Mouse (Mus musculus): ENCODE results near the gene Pheta2. TPM values are rescaled to one million over a fixed set of nuclear protein-coding genes. Genes with fewer than 3 reads are reported as not detected.
A peak's percentile ranks its signal among the peaks of the same experiment; 100 is the strongest.

The Pheta2 gene
- 1.4 and 1.5 TPM in 2 replicates for polyA plus RNA-seq (2015; fragmentation: Nextera tagmentation; extraction: Ambion mirVana)

DNA sequence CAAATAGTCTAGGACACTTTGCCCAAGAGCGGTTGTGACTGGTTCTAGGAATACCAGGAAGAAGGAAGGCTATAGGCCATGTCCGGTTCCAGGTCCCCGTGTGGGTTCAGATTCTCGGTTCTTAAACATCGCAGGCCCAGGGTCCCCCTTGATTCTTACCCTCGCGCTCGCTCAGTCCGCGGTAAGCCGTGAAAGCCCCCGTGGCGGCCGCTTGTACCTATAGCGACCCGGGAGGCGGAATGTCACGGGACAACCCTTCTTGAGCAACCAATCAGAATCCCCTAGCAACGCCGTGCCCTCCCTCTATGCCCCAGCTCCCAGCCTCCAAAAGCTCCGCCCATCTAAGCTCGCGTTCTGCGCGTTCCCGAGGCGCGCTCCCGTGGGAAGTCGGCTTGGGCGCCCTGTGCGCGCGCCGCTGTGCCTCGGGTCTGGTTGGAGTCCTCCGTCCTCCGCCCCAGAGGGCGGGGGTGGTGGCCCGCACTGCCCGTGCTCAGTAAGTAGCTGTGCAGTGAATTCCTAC is at the start of gene Pheta2, which contains the start of the genes Naga and Smdt1:
Gene Pheta2, plus strand, starts transcription at position 350 of the 520 bp plus-strand sequence.
Gene Naga, minus strand, starts transcription at position 333 of the 520 bp plus-strand sequence.
Gene Smdt1, plus strand, starts transcription at position 367 of the 520 bp plus-strand sequence.
- H3K27ac ChIP-seq (replicated peaks), result no peak within 1 kb of the TSS

DNA sequence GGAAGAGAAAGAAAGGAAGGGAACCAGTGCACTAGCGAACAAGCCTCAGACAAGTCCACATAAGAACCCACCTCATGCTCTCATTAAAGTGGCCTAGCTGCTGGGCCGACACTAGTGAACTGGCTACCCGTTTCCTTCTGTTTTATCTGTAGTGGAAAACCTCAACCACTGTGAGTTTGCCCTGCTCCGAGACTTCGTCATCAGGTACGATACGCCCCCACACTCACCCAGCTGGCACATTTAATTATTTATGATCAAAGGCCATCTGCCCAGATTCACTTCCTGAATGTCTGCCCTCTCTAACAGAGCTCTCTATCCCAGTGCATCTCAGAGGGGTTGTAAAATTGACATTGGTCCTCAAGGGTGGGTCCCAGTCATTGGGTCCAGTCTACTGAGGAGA is 48.5 kb upstream of the Pheta2 start:
- H3K36me3 ChIP-seq, result peaks cover 74% of the 10 kb centered on the region
- no peaks in the 10 kb centered on the region for H3K27me3 ChIP-seq
- no peaks in the 10 kb centered on the region for H3K9me3 ChIP-seq
- no peak for ATAC-seq (replicated peaks)
- no peak overlapping the region for H3K4me2 ChIP-seq (replicated peaks)
- H3K4me3 ChIP-seq, result no peak overlapping the region
- WGBS, result 90% methylated on average over 7 of the region's 7 CpGs
- peaks cover 21% of the 10 kb centered on the region for H3K4me1 ChIP-seq
- no peak overlapping the region for H3K27ac ChIP-seq (replicated peaks)
- H3K9ac ChIP-seq (replicated peaks), result no peak overlapping the region

More for the DNA sequence above, at the start of gene Pheta2, which contains the start of the genes Naga and Smdt1:
- H3K36me3 ChIP-seq, result no peaks in the 10 kb centered on the region
- H3K9me3 ChIP-seq, result no peaks in the 10 kb centered on the region
- peaks cover 15% of the 10 kb centered on the region for H3K27me3 ChIP-seq
- H3K9ac ChIP-seq (replicated peaks), result peak within 1 kb of the TSS; percentile 59
- H3K4me3 ChIP-seq, result peak within 1 kb of the TSS; percentile 51
- peaks cover 15% of the 10 kb centered on the region for H3K4me1 ChIP-seq
- under 1% methylated on average over 41 of the region's 41 CpGs for WGBS
- peak within 1 kb of the TSS; percentile 54 for H3K4me2 ChIP-seq (replicated peaks)
- ATAC-seq (replicated peaks), result peak; percentile 93

DNA sequence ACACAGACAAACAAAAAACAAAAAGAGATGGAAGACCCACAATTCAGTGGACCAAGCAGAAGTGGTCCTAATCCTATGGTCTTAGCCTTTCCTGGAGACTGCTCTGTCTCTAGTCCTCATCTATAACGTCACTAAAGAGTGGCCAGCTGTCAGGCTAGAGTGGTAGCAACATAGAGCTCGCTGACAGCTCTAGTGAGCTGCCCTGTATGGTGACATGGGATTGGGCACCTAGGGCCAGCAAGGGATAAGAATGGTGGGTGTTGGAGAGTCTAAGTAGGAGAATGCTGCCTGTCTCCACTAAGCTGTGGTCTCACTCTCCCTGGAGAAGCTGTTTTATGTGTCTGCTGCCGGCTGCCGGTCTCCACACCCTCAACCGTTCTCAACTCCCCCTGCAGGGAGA is 45.9 kb upstream of the Pheta2 start:
- Histone ChIP-seq H3K36me3 (peaks cover 48% of the 10 kb centered on the region), H3K27ac (replicated peaks) (peak overlapping the region; percentile 63), H3K4me2 (replicated peaks) (no peak overlapping the region), H3K4me1 (peaks cover 21% of the 10 kb centered on the region), H3K4me3 (no peak overlapping the region), H3K9me3 (no peaks in the 10 kb centered on the region), H3K9ac (replicated peaks) (no peak overlapping the region), H3K27me3 (no peaks in the 10 kb centered on the region)
- peak; percentile 45 for ATAC-seq (replicated peaks)
- 24% methylated on average over 5 of the region's 5 CpGs for WGBS

DNA sequence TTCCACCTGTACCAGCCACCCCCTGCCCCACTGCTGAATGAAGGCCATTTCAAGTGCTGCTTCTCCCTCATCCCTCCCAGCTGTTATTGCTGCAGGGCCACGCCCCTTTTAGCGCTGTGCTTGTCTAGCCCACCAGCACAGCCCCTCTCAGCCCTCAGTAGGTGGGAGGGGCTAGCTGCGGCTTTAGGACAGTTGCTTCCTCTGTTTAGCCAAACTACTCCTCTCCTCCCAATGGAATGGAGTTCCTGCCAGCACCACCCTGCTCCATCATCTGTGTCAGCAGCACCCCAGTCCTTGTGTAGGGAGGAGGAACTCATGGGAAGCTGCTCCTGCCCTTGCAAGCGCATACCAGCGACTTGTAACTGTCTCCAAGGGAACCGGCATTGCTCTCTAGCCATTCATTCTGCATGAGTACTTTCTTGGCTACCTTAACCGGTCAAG is 45.5 kb upstream of the Pheta2 start:
- no peak overlapping the region for H3K4me2 ChIP-seq (replicated peaks)
- WGBS, result 11% methylated on average over 7 of the region's 7 CpGs
- ATAC-seq (replicated peaks), result peak; percentile 75
- no peak overlapping the region for H3K4me3 ChIP-seq
- no peak overlapping the region for H3K9ac ChIP-seq (replicated peaks)
- H3K27me3 ChIP-seq, result no peaks in the 10 kb centered on the region
- H3K4me1 ChIP-seq, result peaks cover 21% of the 10 kb centered on the region
- H3K36me3 ChIP-seq, result peaks cover 43% of the 10 kb centered on the region
- H3K27ac ChIP-seq (replicated peaks), result peak overlapping the region; percentile 63
- H3K9me3 ChIP-seq, result no peaks in the 10 kb centered on the region

DNA sequence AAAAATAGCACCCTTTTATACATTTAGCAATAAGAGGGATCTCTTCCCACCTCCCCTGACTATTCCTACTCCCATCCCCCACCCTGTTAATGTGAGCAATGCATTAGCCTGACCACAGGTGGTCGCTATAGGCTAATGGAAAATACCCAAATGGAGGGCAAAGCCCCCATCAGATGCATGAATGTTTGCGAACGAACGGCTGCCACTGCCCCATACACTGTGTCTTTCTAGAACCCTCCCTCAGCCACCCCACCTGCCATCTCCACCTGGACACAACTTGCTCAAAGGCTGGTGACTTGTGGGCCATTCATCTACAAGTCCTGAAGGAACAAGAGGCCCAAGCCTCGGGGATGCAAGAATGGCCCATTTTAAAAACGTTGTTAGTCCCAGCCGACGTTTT is 44.7 kb upstream of the Pheta2 start:
- Histone ChIP-seq H3K4me3 (no peak overlapping the region), H3K4me2 (replicated peaks) (no peak overlapping the region), H3K9me3 (no peaks in the 10 kb centered on the region), H3K27ac (replicated peaks) (peak overlapping the region; percentile 63), H3K36me3 (peaks cover 36% of the 10 kb centered on the region), H3K4me1 (peaks cover 21% of the 10 kb centered on the region), H3K9ac (replicated peaks) (no peak overlapping the region), H3K27me3 (no peaks in the 10 kb centered on the region)
- ATAC-seq (replicated peaks), result peak; percentile 36; the same call in 1 of the 2 replicates
- 27% methylated on average over 8 of the region's 8 CpGs for WGBS

- 61% methylated on average over 39 of the region's 39 CpGs for whole genome bisulfite sequencing
- Histone ChIP-seq H3K4me1 (peaks cover 7% of the 10 kb centered on the region), H3K4me3 (no peak within 1 kb of the TSS), H3K9me3 (no peaks in the 10 kb centered on the region), H3K9ac (replicated peaks) (no peak within 1 kb of the TSS), H3K27me3 (no peaks in the 10 kb centered on the region), H3K4me2 (replicated peaks) (no peak within 1 kb of the TSS), H3K27ac (replicated peaks) (no peak within 1 kb of the TSS), H3K36me3 (no peaks in the 10 kb centered on the region)
- no peak for ATAC-seq (replicated peaks)
Observed at GRCm38 (mm10) chr15:82298764-82299561, 39.8 kb upstream of the Pheta2 start, which contains the start of gene Wbp2nl. Gene Wbp2nl (plus strand): TSS chr15:82298954.

DNA sequence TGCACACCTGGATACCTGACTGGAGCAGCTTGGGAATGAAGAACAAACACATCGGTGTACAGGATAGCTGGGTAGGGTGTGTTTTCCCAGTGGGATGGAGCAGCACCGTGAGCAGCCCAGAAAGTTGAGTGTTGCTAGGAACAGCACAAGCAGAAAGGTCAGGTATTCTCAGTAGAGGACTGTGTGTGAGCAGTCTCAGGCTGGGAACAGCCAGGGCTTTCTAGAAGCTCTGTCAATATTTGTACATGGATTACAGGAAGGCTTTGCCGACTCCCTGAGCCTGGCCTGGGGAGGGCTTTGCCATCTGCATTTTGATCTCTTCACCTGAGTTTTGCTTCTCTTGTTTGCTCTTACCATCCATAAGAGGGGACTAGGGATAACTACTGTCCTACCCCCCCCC is 31.6 kb upstream of the Pheta2 start:
- Histone ChIP-seq H3K4me3 (no peak overlapping the region), H3K27ac (replicated peaks) (no peak overlapping the region)
- ATAC-seq (replicated peaks), result no peak

DNA sequence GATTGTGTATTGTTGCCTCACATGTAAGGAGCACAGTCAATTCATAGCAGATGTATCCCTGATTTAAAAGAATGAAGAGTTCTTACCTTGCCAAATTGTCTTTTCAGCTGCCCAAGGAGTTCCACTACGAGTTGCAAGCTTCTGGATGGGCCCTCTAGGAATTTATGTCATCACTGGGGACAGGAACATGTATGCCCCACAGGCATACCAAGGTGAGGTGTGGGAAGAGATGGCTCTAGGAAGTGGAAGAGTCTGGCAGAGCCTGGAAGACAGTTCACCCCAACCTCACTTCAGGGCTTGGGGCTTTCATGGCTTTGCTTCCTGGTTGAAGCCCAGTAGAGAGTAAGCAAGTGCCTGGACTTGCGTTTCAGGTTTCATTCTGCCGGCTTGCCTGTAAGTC is 30.3 kb upstream of the Pheta2 start:
- H3K4me3 ChIP-seq, result no peak overlapping the region
- 85% methylated on average over 3 of the region's 3 CpGs for WGBS
- no peak for ATAC-seq (replicated peaks)
- no peaks in the 10 kb centered on the region for H3K36me3 ChIP-seq
- H3K4me1 ChIP-seq, result no peaks in the 10 kb centered on the region
- H3K27ac ChIP-seq (replicated peaks), result no peak overlapping the region
- no peaks in the 10 kb centered on the region for H3K27me3 ChIP-seq
- H3K4me2 ChIP-seq (replicated peaks), result no peak overlapping the region
- H3K9ac ChIP-seq (replicated peaks), result no peak overlapping the region
- H3K9me3 ChIP-seq, result no peaks in the 10 kb centered on the region

More for the DNA sequence above, 31.6 kb upstream of the Pheta2 start:
- Histone ChIP-seq H3K9ac (replicated peaks) (no peak overlapping the region), H3K36me3 (no peaks in the 10 kb centered on the region), H3K4me2 (replicated peaks) (no peak overlapping the region), H3K4me1 (no peaks in the 10 kb centered on the region), H3K27me3 (no peaks in the 10 kb centered on the region), H3K9me3 (no peaks in the 10 kb centered on the region)
- WGBS, result 81% methylated on average over 3 of the region's 3 CpGs

DNA sequence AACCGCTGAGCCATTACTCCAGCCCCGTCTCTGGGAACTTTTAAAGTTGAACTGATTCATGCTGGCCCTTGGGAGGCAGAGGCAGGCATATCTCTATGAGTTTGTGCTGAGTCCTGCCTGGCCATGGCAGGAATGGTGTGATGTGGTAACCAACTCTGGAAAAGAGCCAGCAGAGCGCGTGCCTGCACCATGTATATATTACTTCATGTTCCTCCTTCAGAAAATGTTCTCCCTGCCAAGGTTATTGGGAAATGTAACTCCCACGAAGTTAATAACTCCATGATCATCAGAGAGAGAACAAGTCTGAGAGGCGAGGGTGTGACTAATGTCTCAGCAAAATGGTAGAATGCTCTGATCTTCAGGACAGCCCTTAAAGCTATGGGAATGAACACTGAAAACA is 20.9 kb upstream of the Pheta2 start:
- 85% methylated on average over 6 of the region's 6 CpGs for WGBS
- Histone ChIP-seq H3K27ac (replicated peaks) (no peak overlapping the region), H3K9me3 (no peaks in the 10 kb centered on the region), H3K4me2 (replicated peaks) (no peak overlapping the region), H3K4me3 (no peak overlapping the region), H3K36me3 (no peaks in the 10 kb centered on the region), H3K27me3 (no peaks in the 10 kb centered on the region), H3K9ac (replicated peaks) (no peak overlapping the region), H3K4me1 (no peaks in the 10 kb centered on the region)
- no peak for ATAC-seq (replicated peaks)

DNA sequence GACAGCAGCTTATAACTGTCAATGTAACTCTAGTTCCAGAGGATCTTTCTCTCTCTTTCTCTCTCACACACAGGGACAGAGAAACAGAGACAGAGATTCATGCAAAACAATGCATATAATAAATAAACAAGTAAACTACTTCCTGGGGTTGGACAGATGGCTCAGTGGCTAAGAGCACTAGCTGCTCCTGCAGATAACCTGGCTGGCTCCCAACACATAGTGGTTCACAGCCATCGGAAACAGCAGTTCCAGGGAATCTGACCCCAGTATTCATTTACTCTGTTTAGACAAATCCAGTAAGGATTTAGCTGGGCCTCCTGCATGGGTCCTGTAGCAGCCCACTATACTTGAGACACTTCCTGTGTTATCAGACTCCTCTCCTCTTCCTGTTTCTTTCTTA is 19.1 kb upstream of the Pheta2 start:
- H3K9ac ChIP-seq (replicated peaks), result no peak overlapping the region
- H3K27me3 ChIP-seq, result no peaks in the 10 kb centered on the region
- ATAC-seq (replicated peaks), result no peak
- H3K27ac ChIP-seq (replicated peaks), result no peak overlapping the region
- H3K9me3 ChIP-seq, result no peaks in the 10 kb centered on the region
- H3K4me3 ChIP-seq, result no peak overlapping the region
- no peaks in the 10 kb centered on the region for H3K36me3 ChIP-seq
- H3K4me1 ChIP-seq, result no peaks in the 10 kb centered on the region
- no peak overlapping the region for H3K4me2 ChIP-seq (replicated peaks)
- WGBS, result 74% methylated on average over 1 of the region's 1 CpGs

DNA sequence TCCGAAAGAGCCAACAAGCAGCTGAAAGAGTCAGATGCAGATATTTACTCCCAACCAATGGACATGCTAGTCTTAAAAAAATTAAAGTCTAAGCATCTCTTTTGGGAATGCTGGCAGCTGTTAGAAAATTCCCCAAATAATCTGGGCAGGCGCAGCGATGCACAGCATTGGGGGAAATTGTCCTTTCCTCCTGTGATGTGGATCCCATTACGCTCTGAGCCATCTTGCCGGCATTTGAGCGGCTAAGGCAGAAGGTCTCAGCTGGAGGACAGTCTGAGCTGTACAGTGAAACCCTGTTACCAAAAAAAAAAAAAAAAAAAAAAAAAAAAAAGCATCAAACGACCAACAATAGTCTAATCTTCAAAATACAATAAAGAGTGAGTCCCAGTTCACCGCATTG is 16.5 kb upstream of the Pheta2 start:
- no peak overlapping the region for H3K27ac ChIP-seq (replicated peaks)
- no peaks in the 10 kb centered on the region for H3K36me3 ChIP-seq
- no peak for ATAC-seq (replicated peaks)
- 90% methylated on average over 7 of the region's 8 CpGs for WGBS
- H3K4me2 ChIP-seq (replicated peaks), result no peak overlapping the region
- H3K9ac ChIP-seq (replicated peaks), result no peak overlapping the region
- no peak overlapping the region for H3K4me3 ChIP-seq
- no peaks in the 10 kb centered on the region for H3K4me1 ChIP-seq
- no peaks in the 10 kb centered on the region for H3K27me3 ChIP-seq
- H3K9me3 ChIP-seq, result no peaks in the 10 kb centered on the region

- H3K4me3 ChIP-seq, result no peak overlapping the region
- H3K36me3 ChIP-seq, result no peaks in the 10 kb centered on the region
- ATAC-seq (replicated peaks), result no peak
- H3K27ac ChIP-seq (replicated peaks), result no peak overlapping the region
- no peaks in the 10 kb centered on the region for H3K9me3 ChIP-seq
- H3K9ac ChIP-seq (replicated peaks), result no peak overlapping the region
- no peaks in the 10 kb centered on the region for H3K27me3 ChIP-seq
- H3K4me1 ChIP-seq, result no peaks in the 10 kb centered on the region
- no peak overlapping the region for H3K4me2 ChIP-seq (replicated peaks)
- 74% methylated on average over 2 of the region's 2 CpGs for WGBS
Observed at GRCm38 (mm10) chr15:82325382-82325781, 13.4 kb upstream of the Pheta2 start.
